Mouse (Mus musculus): ENCODE measurements around the gene Ryk.

DNA sequence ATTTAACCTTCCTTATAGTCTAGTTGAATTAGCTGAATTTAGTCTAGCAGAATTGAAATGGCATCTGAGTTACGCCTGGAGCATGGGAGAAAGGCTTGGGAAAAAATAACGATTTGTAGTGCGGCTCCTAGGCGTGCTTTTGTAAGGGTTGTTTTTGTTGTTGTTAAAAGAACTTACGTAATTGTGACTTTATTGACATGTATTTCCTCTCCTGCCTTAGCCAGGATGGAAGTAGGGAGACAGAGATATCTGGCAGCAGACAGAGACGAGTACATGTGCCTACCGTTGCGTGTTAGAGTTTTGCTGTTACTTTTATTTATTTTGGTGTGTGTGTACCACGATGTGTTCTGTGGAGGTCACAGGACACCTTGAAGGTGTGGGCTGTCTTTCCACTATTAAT, 1.6 kb downstream of the Ryk start:
- TF ChIP-seq CTCF (conservative IDR thresholded peaks at IDR 0.05; ENCODE audit: low read length) (no peak), POU5F1 (IDR thresholded peaks at IDR 0.05; ENCODE audit: borderline replicate concordance, low read length) (no peak)
